ENCODE assay signal across 16 mouse cellular contexts in genomic region chr4:11128091-11128863, GRCm38 (mm10). TPM values are rescaled to one million over a fixed set of nuclear protein-coding genes. Genes with fewer than 3 reads are reported as not detected.
DNase-seq lines count a peak whose midpoint lies in the region; ATAC-seq and TF ChIP-seq lines count a peak whose summit lies in the region.
"Had no signal": no experiment of that assay in that cellular context is flagged by ENCODE, and none has a peak within 500 bp of the region (broad histone marks: within the 10 kb centered on the region; RNA-seq: fewer than 3 reads in every experiment).

No protein-coding gene starts in this region.

- H3K36me3 ChIP-seq in liver, embryonic 14.5 days (replicated peaks; ENCODE audit: control insufficient read depth, insufficient read depth, low read depth): no peaks in the 10 kb centered on the region
- H3K36me3 ChIP-seq in heart, embryonic 12.5 days: no peaks in the 10 kb centered on the region
- H3K36me3 ChIP-seq: hindbrain, embryonic 15.5 days; lung, embryonic 15.5 days; midbrain, embryonic 15.5 days had no signal

- H3K4me2 ChIP-seq in liver, embryonic 14.5 days (ENCODE audit: low read depth): peak overlapping the region; percentile 42
- no peak overlapping the region for H3K4me2 ChIP-seq in heart, embryonic 12.5 days
- H3K4me2 ChIP-seq: hindbrain, embryonic 15.5 days; lung, embryonic 15.5 days; midbrain, embryonic 15.5 days had no signal

- peak overlapping the region; percentile 87 for H3K27ac ChIP-seq in liver, embryonic 14.5 days
- H3K27ac ChIP-seq in heart, embryonic 12.5 days (ENCODE audit: poor library complexity, severe bottlenecking): no peak overlapping the region
- H3K27ac ChIP-seq: hindbrain, embryonic 15.5 days; layer of hippocampus, adult 2 months; lung, embryonic 15.5 days; midbrain, embryonic 15.5 days had no signal

- H3K27me3 ChIP-seq in liver, embryonic 14.5 days (ENCODE audit: control insufficient read depth, insufficient read depth, low read length): no peaks in the 10 kb centered on the region
- H3K27me3 ChIP-seq in heart, embryonic 12.5 days (replicated peaks): no peaks in the 10 kb centered on the region
- H3K27me3 ChIP-seq: hindbrain, embryonic 15.5 days; lung, embryonic 15.5 days; midbrain, embryonic 15.5 days had no signal

- peak; percentile 67 for TF ChIP-seq EP300 in liver, embryonic 14.5 days (IDR thresholded peaks at IDR 0.05; ENCODE audit: low read depth)

- H3K4me3 ChIP-seq in liver, embryonic 14.5 days (ENCODE audit: insufficient read depth in 1 of 2, low read depth in 2 of 2, low read length in 2 of 2): no peak overlapping the region
- H3K4me3 ChIP-seq in heart, embryonic 12.5 days: no peak overlapping the region
- H3K4me3 ChIP-seq: hindbrain, embryonic 15.5 days; layer of hippocampus, adult 2 months; lung, embryonic 15.5 days; midbrain, embryonic 15.5 days had no signal

- DNase-seq in spleen, adult 12 weeks (ENCODE audit: low spot score): peak; percentile 26
- no peak for DNase-seq in spleen, adult 18-20 months
- DNase-seq in liver, embryonic 14.5 days (ENCODE audit: low read depth in 3 of 3, low spot score in 3 of 3): peak; percentile 43 to 70 (median 66)
- DNase-seq in spleen, postnatal 36 days (ENCODE audit: low spot score in 2 of 2): peak; percentile 25 to 47
- no peak for DNase-seq in cerebellum, adult 9-11 months
- no peak for DNase-seq in frontal cortex, postnatal 36 days (ENCODE audit: low spot score in 2 of 2)
- DNase-seq: adrenal gland, postnatal 14 days; gastrocnemius, postnatal 10 days; heart, postnatal 14 days had no signal

- peak overlapping the region; percentile 54 for H3K9ac ChIP-seq in liver, embryonic 14.5 days (replicated peaks)
- no peak overlapping the region for H3K9ac ChIP-seq in heart, embryonic 12.5 days
- H3K9ac ChIP-seq: hindbrain, embryonic 15.5 days; lung, embryonic 15.5 days; midbrain, embryonic 15.5 days had no signal

- peak; percentile 93 for ATAC-seq in erythroblast, adult 5-6 weeks (replicated peaks; ENCODE audit: low FRiP score, poor library complexity, severe bottlenecking)
- peak; percentile 94 for ATAC-seq in liver, embryonic 14.5 days (ENCODE audit: insufficient read depth)
- ATAC-seq in heart, embryonic 12.5 days (ENCODE audit: insufficient number of reproducible peaks, low FRiP score): no peak
- ATAC-seq: intestine, postnatal 0 days; midbrain, embryonic 15.5 days had no signal

- 42% methylated on average over 9 of the region's 9 CpGs for WGBS in liver, embryonic 14.5 days (ENCODE audit: insufficient replicate concordance)
- WGBS in heart, embryonic 12.5 days: 73% methylated on average over 9 of the region's 9 CpGs

- H3K4me1 ChIP-seq in liver, embryonic 14.5 days (replicated peaks; ENCODE audit: control insufficient read depth in 2 of 2, insufficient read depth in 2 of 2, low read length in 1 of 2): peaks cover 12 to 34% of the 10 kb centered on the region in 2 experiments
- no peaks in the 10 kb centered on the region for H3K4me1 ChIP-seq in heart, embryonic 12.5 days (replicated peaks)

- no peaks in the 10 kb centered on the region for H3K9me3 ChIP-seq in liver, embryonic 14.5 days (ENCODE audit: control insufficient read depth, low read length)
- peaks cover 3% of the 10 kb centered on the region; the same call in 1 of the 2 replicates for H3K9me3 ChIP-seq in heart, embryonic 12.5 days (replicated peaks)
- H3K9me3 ChIP-seq: hindbrain, embryonic 15.5 days; lung, embryonic 15.5 days; midbrain, embryonic 15.5 days had no signal

- no peak for TF ChIP-seq CTCF in liver, embryonic 14.5 days (IDR thresholded peaks at IDR 0.05; ENCODE audit: low read depth)

RNA-seq across cellular contexts. Expression of gene Trp53inp1, which starts 28.0 kb away (rescaled TPM):
- total RNA-seq in erythroblast, adult 5-6 weeks (2015; ENCODE audit: low replicate concordance): 108 and 111 TPM in 2 replicates
- total RNA-seq in erythroblast, adult 5-6 weeks (2017; ENCODE audit: low replicate concordance): 114 and 117 TPM in 2 replicates
- 1.0 and 1.2 TPM in 2 replicates for polyA plus RNA-seq in liver, embryonic 14.5 days (2012; rRNA removed)
- polyA plus RNA-seq in liver, embryonic 14.5 days (2014; fragmentation: Nextera tagmentation; extraction: Ambion mirVana): 2.0 and 3.1 TPM in 2 replicates
- polyA plus RNA-seq in heart, embryonic 12.5 days (2016; fragmentation: Nextera tagmentation; extraction: Ambion mirVana): 15.3 and 16.3 TPM in 2 replicates

Comparison
In these comparisons a context has a peak if more than half of its experiments do, and no peak if none do; other contexts are left out.
1. DNase-seq: peak in spleen, adult 12 weeks (single experiment), liver, embryonic 14.5 days (3 of 3) and spleen, postnatal 36 days (2 of 2); none in spleen, adult 18-20 months (0 of 2), cerebellum, adult 9-11 months (single experiment) and frontal cortex, postnatal 36 days (0 of 2).